Mouse (Mus musculus): Measurements from ENCODE around the gene 3830406C13Rik.

DNA sequence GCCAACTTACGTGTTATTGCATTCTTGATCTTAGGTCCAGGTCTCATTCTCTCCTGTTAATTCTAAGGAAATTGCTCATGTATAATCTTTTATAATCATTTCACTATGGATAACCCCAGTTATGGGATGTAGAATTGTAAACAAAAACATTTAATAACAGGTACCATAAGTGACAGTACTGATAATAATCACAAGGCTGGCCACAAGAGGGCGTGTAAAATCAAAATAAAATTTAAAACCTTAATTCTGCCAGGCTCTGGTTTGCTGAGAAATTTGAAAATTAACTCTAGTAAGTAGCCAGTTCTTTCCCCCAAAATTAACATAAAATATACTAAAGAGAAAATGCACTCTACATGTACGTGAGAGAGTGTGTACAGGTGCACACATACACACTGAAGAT lies 16.7 kb downstream of the 3830406C13Rik start:
- TF ChIP-seq CTCF (IDR thresholded peaks at IDR 0.05; ENCODE audit: low read depth) (peak; percentile 28; the same call in 1 of the 2 replicates), EP300 (IDR thresholded peaks at IDR 0.05; ENCODE audit: low read depth) (no peak)
